Mouse (Mus musculus): ENCODE measurements around the gene Slc43a2. TPM values are rescaled to one million over a fixed set of nuclear protein-coding genes. Genes with fewer than 3 reads are reported as not detected.

Gene Slc43a2
- total RNA-seq, 1 experiment from 2014 or later = 22.4 TPM

GRCm38 (mm10) chr11:75529771-75530170 is 1.7 kb upstream of the Slc43a2 start:
- no peak for DNase-seq

GRCm38 (mm10) chr11:75530325-75530724 is 1.2 kb upstream of the Slc43a2 start:
- peak; percentile 99 for DNase-seq

- DNase-seq = peak; percentile 41
These were observed 585 bp upstream of the Slc43a2 start for GRCm38 (mm10) chr11:75530845-75531373.

GRCm38 (mm10) chr11:75532340-75533277 is 1.1 kb downstream of the Slc43a2 start:
- DNase-seq = peak; percentile 43

GRCm38 (mm10) chr11:75533314-75534015 is 2.0 kb downstream of the Slc43a2 start:
- no peak for DNase-seq

GRCm38 (mm10) chr11:75534286-75535033 is 3.0 kb downstream of the Slc43a2 start:
- DNase-seq = no peak

- DNase-seq = no peak
These were observed 3.8 kb downstream of the Slc43a2 start for GRCm38 (mm10) chr11:75535106-75535795.

GRCm38 (mm10) chr11:75536255-75537024 is 4.9 kb downstream of the Slc43a2 start:
- no peak for DNase-seq

- no peak for DNase-seq
These were observed 5.5 kb downstream of the Slc43a2 start for GRCm38 (mm10) chr11:75537025-75537414.

GRCm38 (mm10) chr11:75537491-75538183 is 6.1 kb downstream of the Slc43a2 start:
- DNase-seq = peak; percentile 45

- DNase-seq = no peak
These were observed 6.9 kb downstream of the Slc43a2 start for GRCm38 (mm10) chr11:75538184-75538969.

- no peak for DNase-seq
These were observed 7.4 kb downstream of the Slc43a2 start for GRCm38 (mm10) chr11:75538970-75539299.

GRCm38 (mm10) chr11:75540209-75540608 is 8.7 kb downstream of the Slc43a2 start:
- no peak for DNase-seq

- no peak for DNase-seq
These were observed 9.5 kb downstream of the Slc43a2 start for GRCm38 (mm10) chr11:75540710-75541581.

- no peak for DNase-seq
These were observed 13.2 kb downstream of the Slc43a2 start for GRCm38 (mm10) chr11:75544713-75545112.

- no peak for DNase-seq
These were observed 14.6 kb downstream of the Slc43a2 start for GRCm38 (mm10) chr11:75546057-75546456.

GRCm38 (mm10) chr11:75549658-75550111 is 18.2 kb downstream of the Slc43a2 start:
- peak; percentile 50 for DNase-seq

GRCm38 (mm10) chr11:75550200-75550946 is 18.9 kb downstream of the Slc43a2 start:
- DNase-seq = no peak

Data from adrenal gland, postnatal 14 days (tissue).